Mouse (Mus musculus) MEL (cell line): ENCODE results near the gene Mfng. TPM values are rescaled to one million over a fixed set of nuclear protein-coding genes. Genes with fewer than 3 reads are reported as not detected.

Experiments
- DNase-seq: peaks from one replicate; pipeline ENCODE4 v3.0.0; 2011; ENCODE audit warnings: low read depth, low spot score
- H3K27ac ChIP-seq: 2 replicates; pipeline ENCODE4 v1.5.1; 2012; ENCODE audit warnings: low read depth, mild to moderate bottlenecking, control low read depth, low read length, moderate library complexity; ENCODE audit not compliant: control insufficient read depth
- H3K27me3 ChIP-seq, 2 experiments: fragments of 150-350 bp in 1 of 2; sonication (generic) in 1 of 2; 2 replicates each; pipeline ENCODE4 v1.6.1; 2012; ENCODE audit warnings: low read length in 2 of 2, mild to moderate bottlenecking in 2 of 2, improper control_type of control experiment in 1 of 2, moderate library complexity in 1 of 2; ENCODE audit not compliant: insufficient read depth in 2 of 2, control insufficient read depth in 1 of 2
- H3K36me3 ChIP-seq, 2 experiments: 2 replicates each; pipeline ENCODE4 v1.6.1; 2012 to 2014; ENCODE audit warnings: low read length in 2 of 2, improper control_type of control experiment in 1 of 2, inconsistent platforms in 1 of 2, mild to moderate bottlenecking in 1 of 2; ENCODE audit not compliant: insufficient read depth in 2 of 2, control insufficient read depth in 1 of 2
- H3K4me1 ChIP-seq, 2 experiments: fragments of 150-350 bp in 1 of 2; sonication (generic) in 1 of 2; 2 replicates each; pipeline ENCODE4 v1.6.1; 2012; ENCODE audit warnings: low read length in 2 of 2, improper control_type of control experiment in 1 of 2, mild to moderate bottlenecking in 1 of 2; ENCODE audit not compliant: insufficient read depth in 2 of 2, control insufficient read depth in 1 of 2
- H3K4me3 ChIP-seq, 2 experiments: fragments of 150-350 bp in 1 of 2; sonication (generic) in 1 of 2; 2 replicates each; pipeline ENCODE4 v1.5.1; 2012; ENCODE audit warnings: low read depth in 2 of 2, low read length in 2 of 2, mild to moderate bottlenecking in 2 of 2, moderate library complexity in 2 of 2, control low read depth in 1 of 2, improper control_type of control experiment in 1 of 2; ENCODE audit not compliant: control insufficient read depth in 1 of 2, insufficient read depth in 1 of 2
- H3K79me2 ChIP-seq: 2 replicates; pipeline ENCODE4 v1.6.1; 2012; ENCODE audit warnings: mild to moderate bottlenecking, low read length, moderate library complexity; ENCODE audit not compliant: control insufficient read depth, poor library complexity, insufficient read depth
- H3K9ac ChIP-seq: 2 replicates; pipeline ENCODE4 v1.6.1; 2012; ENCODE audit warnings: low read depth, mild to moderate bottlenecking, control low read depth, low read length, moderate library complexity; ENCODE audit not compliant: control insufficient read depth, poor library complexity, severe bottlenecking
- H3K9me3 ChIP-seq: fragments of 150-350 bp; sonication (generic); replicated peaks from 2 replicates; pipeline ENCODE4 v1.6.1; 2012; ENCODE audit warnings: mild to moderate bottlenecking, low read length, improper control_type of control experiment, moderate library complexity; ENCODE audit not compliant: insufficient read depth
- BHLHE40 ChIP-seq: IDR thresholded peaks from 2 replicates; pipeline ENCODE4 v1.6.1; 2012; ENCODE audit warnings: low read depth, mild to moderate bottlenecking, inconsistent platforms, low read length, improper control_type of control experiment, borderline replicate concordance
- CHD2 ChIP-seq: IDR thresholded peaks from 2 replicates; pipeline ENCODE4 v1.6.1; 2011; ENCODE audit warnings: low read length, improper control_type of control experiment
- CTCF ChIP-seq, 3 experiments: IDR thresholded peaks in 2 of 3; conservative IDR thresholded peaks in 1 of 3; 2 replicates each; pipeline ENCODE4 v1.5.1; 2011 to 2012; ENCODE audit warnings: low read length in 3 of 3, low read depth in 2 of 3, mild to moderate bottlenecking in 2 of 3, improper control_type of control experiment in 1 of 3, inconsistent platforms in 1 of 3, mixed read lengths in 1 of 3, moderate library complexity in 1 of 3; ENCODE audit not compliant: control insufficient read depth in 1 of 3, insufficient read depth in 1 of 3, poor library complexity in 1 of 3, severe bottlenecking in 1 of 3
- E2F4 ChIP-seq: IDR thresholded peaks from 2 replicates; pipeline ENCODE4 v1.6.1; 2011; ENCODE audit warnings: low read depth, low read length, improper control_type of control experiment, borderline replicate concordance
- EP300 ChIP-seq, 2 experiments: IDR thresholded peaks; 2 replicates each; pipeline ENCODE4 v1.6.1; 2011; ENCODE audit warnings: improper control_type of control experiment in 2 of 2, low read length in 2 of 2, low read depth in 1 of 2, mild to moderate bottlenecking in 1 of 2
- GATA1 ChIP-seq: IDR thresholded peaks from 2 replicates; pipeline ENCODE4 v1.6.1; 2011; ENCODE audit warnings: low read depth, low read length, improper control_type of control experiment
- HCFC1 ChIP-seq: IDR thresholded peaks from 2 replicates; pipeline ENCODE4 v1.6.1; 2012; ENCODE audit warnings: low read depth, mild to moderate bottlenecking, inconsistent platforms, low read length, improper control_type of control experiment, moderate library complexity
- KAT2A ChIP-seq: conservative IDR thresholded peaks from 2 replicates; pipeline ENCODE4 v1.6.1; 2012; ENCODE audit warnings: low read depth, low read length, improper control_type of control experiment, inconsistent platforms
- MAZ ChIP-seq: IDR thresholded peaks from 2 replicates; pipeline ENCODE4 v1.6.1; 2012; ENCODE audit warnings: low read depth, mild to moderate bottlenecking, inconsistent platforms, low read length, improper control_type of control experiment
- MYB ChIP-seq: IDR thresholded peaks from 2 replicates; pipeline ENCODE4 v1.6.1; 2011; ENCODE audit warnings: mild to moderate bottlenecking, low read depth, low read length, improper control_type of control experiment
- MYC ChIP-seq: IDR thresholded peaks from 2 replicates; pipeline ENCODE4 v1.6.1; 2011; ENCODE audit warnings: low read depth, mild to moderate bottlenecking, low read length, improper control_type of control experiment, moderate library complexity
- POLR2AphosphoS2 ChIP-seq: IDR thresholded peaks from 2 replicates; pipeline ENCODE4 v1.6.1; 2011; ENCODE audit warnings: low read length, improper control_type of control experiment
- POLR2AphosphoS5 ChIP-seq: IDR thresholded peaks from 2 replicates; pipeline ENCODE4 v1.6.1; 2012; ENCODE audit warnings: low read depth, borderline replicate concordance, mild to moderate bottlenecking, inconsistent platforms, low read length, moderate library complexity, mixed read lengths
- RAD21 ChIP-seq: IDR thresholded peaks from 2 replicates; pipeline ENCODE4 v1.6.1; 2011; ENCODE audit warnings: mild to moderate bottlenecking, low read depth, low read length, improper control_type of control experiment
- SIN3A ChIP-seq: IDR thresholded peaks from 2 replicates; pipeline ENCODE4 v1.6.1; 2012; ENCODE audit warnings: low read length, improper control_type of control experiment, inconsistent platforms
- SMC3 ChIP-seq: IDR thresholded peaks from 2 replicates; pipeline ENCODE4 v1.6.1; 2011; ENCODE audit warnings: low read depth, low read length, improper control_type of control experiment
- TBP ChIP-seq: IDR thresholded peaks from 2 replicates; pipeline ENCODE4 v1.8.0; 2011; ENCODE audit warnings: low read depth, low read length, improper control_type of control experiment
- TCF12 ChIP-seq: IDR thresholded peaks from 2 replicates; pipeline ENCODE4 v1.6.1; 2014; ENCODE audit warnings: low read depth, mild to moderate bottlenecking, inconsistent platforms, low read length, improper control_type of control experiment, moderate library complexity
- USF1 ChIP-seq: IDR thresholded peaks from 2 replicates; pipeline ENCODE4 v1.6.1; 2014; ENCODE audit warnings: low read depth, mild to moderate bottlenecking, inconsistent platforms, low read length, improper control_type of control experiment, moderate library complexity
- USF2 ChIP-seq, 2 experiments: IDR thresholded peaks; 2 replicates each; pipeline ENCODE4 v1.6.1; 2011 to 2012; ENCODE audit warnings: improper control_type of control experiment in 2 of 2, low read length in 2 of 2, borderline replicate concordance in 1 of 2, inconsistent platforms in 1 of 2, low read depth in 1 of 2, mild to moderate bottlenecking in 1 of 2; ENCODE audit not compliant: insufficient read depth in 1 of 2
- ZNF384 ChIP-seq: IDR thresholded peaks from 2 replicates; pipeline ENCODE4 v1.6.1; 2012; ENCODE audit warnings: low read depth, mild to moderate bottlenecking, inconsistent platforms, low read length, improper control_type of control experiment
- polyA plus RNA-seq, 2 experiments: library from polyadenylated mRNA; stranded (reverse) in 1 of 2; unstranded in 1 of 2; fragments of >175 nt in 1 of 2; fragments of >200 nt in 1 of 2; gene quantifications; 2 replicates each; pipeline versions ENCODE4 v1.2.1 to v1.2.4; 2012; ENCODE audit warnings: low replicate concordance in 2 of 2, low read depth in 1 of 2; ENCODE audit not compliant: insufficient read length in 2 of 2, insufficient read depth in 1 of 2, missing spikeins in 1 of 2
- total RNA-seq: library from RNA; depleted of rRNA; stranded (reverse); fragments of 300-350 nt; gene quantifications from 2 replicates; pipeline ENCODE4 v1.2.3, GENCODE M21; 2012

Mfng gene
- total and polyA plus RNA-seq, 3 experiments: 17.8 to 27.1 TPM; not detected in 1

GRCm38 (mm10) chr15:78790990-78791389 lies 17.7 kb upstream of the Mfng start:
- TF ChIP-seq USF1 (no peak), GATA1 (no peak), MYC (no peak), MYB (no peak), E2F4 (no peak), KAT2A (no peak), POLR2AphosphoS5 (no peak), ZNF384 (no peak), EP300 (IDR thresholded peaks at IDR 0.05; ENCODE audit: low read depth in 1 of 2, low read length in 2 of 2) (no peak), SMC3 (no peak), HCFC1 (no peak), TCF12 (no peak), BHLHE40 (no peak), POLR2AphosphoS2 (no peak), RAD21 (no peak), USF2 (IDR thresholded peaks at IDR 0.05; ENCODE audit: borderline replicate concordance in 1 of 2, insufficient read depth in 1 of 2, low read depth in 1 of 2, low read length in 2 of 2) (no peak), CHD2 (no peak), SIN3A (no peak), TBP (no peak)
- H3K27me3 ChIP-seq: peaks cover 0 to 2% of the 10 kb centered on the region in 2 experiments; a peak in 1 of 4 replicates
- no peaks in the 10 kb centered on the region for H3K36me3 ChIP-seq
- no peak for DNase-seq
- no peaks in the 10 kb centered on the region for H3K9me3 ChIP-seq
- H3K4me1 ChIP-seq: no peaks in the 10 kb centered on the region
- no peak overlapping the region for H3K9ac ChIP-seq
- no peak overlapping the region for H3K4me3 ChIP-seq
- H3K79me2 ChIP-seq: no peaks in the 10 kb centered on the region
- no peak overlapping the region for H3K27ac ChIP-seq

DNA sequence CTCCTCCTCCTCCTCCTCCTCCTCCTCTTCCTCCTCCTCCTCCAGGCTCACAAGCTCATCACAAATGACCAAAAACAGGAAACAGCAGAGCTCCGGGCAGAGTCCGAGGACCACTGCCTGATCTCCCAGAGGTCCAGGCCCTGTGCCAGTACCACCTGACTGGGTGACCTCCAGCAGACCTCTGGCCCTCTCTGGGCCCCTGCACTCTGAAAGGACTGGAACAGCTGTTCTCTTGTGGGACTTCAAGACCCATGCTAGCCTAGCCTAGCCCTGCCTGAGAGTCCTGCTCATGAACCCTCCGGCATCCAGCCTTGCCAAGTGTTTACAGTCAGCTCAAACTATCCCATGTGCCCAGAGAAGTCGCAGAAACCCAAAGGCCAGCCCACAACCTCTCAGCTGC lies 17.2 kb upstream of the Mfng start:
- no peaks in the 10 kb centered on the region for H3K9me3 ChIP-seq

More for the DNA sequence above, 17.2 kb upstream of the Mfng start:
- TF ChIP-seq EP300 (IDR thresholded peaks at IDR 0.05; ENCODE audit: low read depth in 1 of 2, low read length in 2 of 2) (no peak), CTCF (IDR thresholded peaks at IDR 0.05 in 2 of 3, conservative IDR thresholded peaks at IDR 0.05 in 1 of 3; ENCODE audit: control insufficient read depth in 1 of 3, insufficient read depth in 1 of 3, low read depth in 2 of 3, low read length in 3 of 3, poor library complexity in 1 of 3, severe bottlenecking in 1 of 3) (no peak), USF2 (IDR thresholded peaks at IDR 0.05; ENCODE audit: borderline replicate concordance in 1 of 2, insufficient read depth in 1 of 2, low read depth in 1 of 2, low read length in 2 of 2) (no peak), MAZ (no peak)
- TF ChIP-seq, all 39 proteins: peak for 0
- no peak overlapping the region for H3K4me3 ChIP-seq
- H3K9ac ChIP-seq: no peak overlapping the region
- H3K36me3 ChIP-seq: no peaks in the 10 kb centered on the region
- H3K27ac ChIP-seq: no peak overlapping the region
- H3K4me1 ChIP-seq: no peaks in the 10 kb centered on the region
- DNase-seq: no peak
- H3K27me3 ChIP-seq: peaks cover 0 to 2% of the 10 kb centered on the region in 2 experiments; a peak in 1 of 4 replicates
- H3K79me2 ChIP-seq: no peaks in the 10 kb centered on the region
